Mouse (Mus musculus) myocyte (in vitro differentiated cells): ENCODE measurements around the gene M6pr. TPM values are rescaled to one million over a fixed set of nuclear protein-coding genes. Genes with fewer than 3 reads are reported as not detected.

ENCODE experiments used
- H3K27me3 ChIP-seq: one replicate; pipeline ENCODE4 v1.6.1; 2011; ENCODE audit not compliant: control insufficient read depth, insufficient read depth, insufficient read length
- H3K36me3 ChIP-seq: one replicate; pipeline ENCODE4 v1.6.1; 2011; ENCODE audit not compliant: control insufficient read depth, insufficient read depth
- H3K4me2 ChIP-seq: one replicate; pipeline ENCODE4 v1.6.1; 2011; ENCODE audit warnings: low read depth, control low read depth
- H3K4me3 ChIP-seq: one replicate; pipeline ENCODE4 v1.5.1; 2011; ENCODE audit warnings: mild to moderate bottlenecking, control low read depth, moderate library complexity
- H3K79me2 ChIP-seq: one replicate; pipeline ENCODE4 v1.6.1; 2011; ENCODE audit not compliant: control insufficient read depth, insufficient read depth
- H3ac ChIP-seq: one replicate; pipeline ENCODE4 v1.6.1; 2011; ENCODE audit not compliant: control insufficient read depth, insufficient read length
- CEBPB ChIP-seq: IDR thresholded peaks from 2 replicates; pipeline ENCODE4 v1.6.1; 2011; ENCODE audit warnings: mild to moderate bottlenecking, moderate library complexity; ENCODE audit not compliant: poor library complexity, insufficient read depth, severe bottlenecking
- E2F4 ChIP-seq: IDR thresholded peaks from one replicate; pipeline ENCODE4 v1.6.1; 2011; ENCODE audit warnings: mild to moderate bottlenecking, control low read depth, moderate library complexity; ENCODE audit not compliant: insufficient read depth
- MAX ChIP-seq: IDR thresholded peaks from one replicate; pipeline ENCODE4 v1.6.1; 2011; ENCODE audit warnings: low read depth, mild to moderate bottlenecking, control low read depth
- MYOD1 ChIP-seq, 3 experiments: IDR thresholded peaks; one replicate each; pipeline ENCODE4 v1.6.1; 2011; ENCODE audit warnings: control low read depth in 2 of 3, low read depth in 2 of 3, mild to moderate bottlenecking in 2 of 3, moderate library complexity in 1 of 3; ENCODE audit not compliant: insufficient read length in 2 of 3, control insufficient read depth in 1 of 3
- MYOG ChIP-seq, 3 experiments: IDR thresholded peaks; one replicate each; pipeline ENCODE4 v1.6.1; 2011; ENCODE audit warnings: control low read depth in 2 of 3, low read depth in 2 of 3, mild to moderate bottlenecking in 2 of 3; ENCODE audit not compliant: insufficient read length in 2 of 3, control insufficient read depth in 1 of 3, insufficient read depth in 1 of 3
- POLR2A ChIP-seq: IDR thresholded peaks from one replicate; pipeline ENCODE4 v1.6.1; 2011; ENCODE audit warnings: low read depth, mild to moderate bottlenecking, control low read depth, moderate library complexity; ENCODE audit not compliant: insufficient read length
- POLR2AphosphoS2 ChIP-seq: IDR thresholded peaks from one replicate; pipeline ENCODE4 v1.6.1; 2011; ENCODE audit warnings: low read depth, control low read depth; ENCODE audit not compliant: insufficient read length
- REST ChIP-seq: IDR thresholded peaks from one replicate; pipeline ENCODE4 v1.6.1; 2011; ENCODE audit warnings: mild to moderate bottlenecking, control low read depth, moderate library complexity; ENCODE audit not compliant: insufficient read depth, insufficient read length
- SRF ChIP-seq: IDR thresholded peaks from one replicate; pipeline ENCODE4 v1.6.1; 2011; ENCODE audit warnings: low read depth; ENCODE audit not compliant: control insufficient read depth, insufficient read length
- TCF12 ChIP-seq: IDR thresholded peaks from one replicate; pipeline ENCODE4 v1.6.1; 2011; ENCODE audit warnings: mild to moderate bottlenecking, control low read depth; ENCODE audit not compliant: poor library complexity, insufficient read depth, severe bottlenecking
- TCF3 ChIP-seq: IDR thresholded peaks from one replicate; pipeline ENCODE4 v1.6.1; 2011; ENCODE audit warnings: low read depth, control low read depth; ENCODE audit not compliant: insufficient read length
- USF1 ChIP-seq: IDR thresholded peaks from one replicate; pipeline ENCODE4 v1.6.1; 2011; ENCODE audit warnings: low read depth, mild to moderate bottlenecking, control low read depth, moderate library complexity
- polyA plus RNA-seq: library from polyadenylated mRNA; unstranded; fragments of >200 nt; fragmentation: generic; extraction: Trizol; gene quantifications from one replicate; pipeline ENCODE4 v1.2.1, GENCODE M21; 2012; ENCODE audit warnings: missing spikeins

The M6pr gene
- polyA plus RNA-seq, 1 experiment = 58.8 TPM

- Histone ChIP-seq H3K27me3 (no peaks in the 10 kb centered on the region), H3K4me3 (no peak overlapping the region)
- TF ChIP-seq TCF3 (no peak), REST (no peak)
Observed at GRCm38 (mm10) chr6:122274546-122274945, 34.0 kb upstream of the M6pr start.

GRCm38 (mm10) chr6:122276565-122276964 lies 32.0 kb upstream of the M6pr start:
- TF ChIP-seq REST (no peak), POLR2A (no peak), POLR2AphosphoS2 (no peak)
- H3ac ChIP-seq = no peak overlapping the region
- H3K79me2 ChIP-seq = no peaks in the 10 kb centered on the region
- no peak overlapping the region for H3K4me2 ChIP-seq
- H3K36me3 ChIP-seq = no peaks in the 10 kb centered on the region
- no peaks in the 10 kb centered on the region for H3K27me3 ChIP-seq
- H3K4me3 ChIP-seq = no peak overlapping the region

More at GRCm38 (mm10) chr6:122274546-122274945, 34.0 kb upstream of the M6pr start:
- Histone ChIP-seq H3K79me2 (no peaks in the 10 kb centered on the region), H3K36me3 (no peaks in the 10 kb centered on the region), H3ac (no peak overlapping the region), H3K4me2 (no peak overlapping the region)

GRCm38 (mm10) chr6:122282782-122283181 lies 25.7 kb upstream of the M6pr start, which contains the start of gene Klrg1:
Klrg1 (minus strand) TSS chr6:122282882.
- H3ac ChIP-seq = no peak within 1 kb of the TSS

GRCm38 (mm10) chr6:122283429-122283828 lies 25.1 kb upstream of the M6pr start:
- TF ChIP-seq CEBPB (no peak), REST (no peak), POLR2AphosphoS2 (no peak), SRF (no peak), MAX (no peak), TCF3 (no peak)
- Histone ChIP-seq H3K4me2 (no peak overlapping the region), H3K36me3 (no peaks in the 10 kb centered on the region), H3K27me3 (no peaks in the 10 kb centered on the region), H3K4me3 (no peak overlapping the region), H3ac (no peak overlapping the region), H3K79me2 (no peaks in the 10 kb centered on the region)

More at GRCm38 (mm10) chr6:122282782-122283181, 25.7 kb upstream of the M6pr start, which contains the start of gene Klrg1:
- TF ChIP-seq SRF (no peak), CEBPB (no peak), REST (no peak), USF1 (no peak), MYOG (IDR thresholded peaks at IDR 0.05; ENCODE audit: control insufficient read depth in 1 of 3, insufficient read depth in 1 of 3, insufficient read length in 2 of 3, low read depth in 2 of 3) (no peak), TCF12 (no peak), TCF3 (no peak), MYOD1 (IDR thresholded peaks at IDR 0.05; ENCODE audit: control insufficient read depth in 1 of 3, insufficient read length in 2 of 3, low read depth in 2 of 3) (no peak), MAX (no peak), POLR2AphosphoS2 (no peak), POLR2A (no peak), E2F4 (no peak)
- Histone ChIP-seq H3K4me2 (no peak within 1 kb of the TSS), H3K36me3 (no peaks in the 10 kb centered on the region), H3K79me2 (no peaks in the 10 kb centered on the region), H3K4me3 (no peak within 1 kb of the TSS), H3K27me3 (no peaks in the 10 kb centered on the region)

- TF ChIP-seq USF1 (no peak), MAX (no peak), SRF (no peak), MYOG (IDR thresholded peaks at IDR 0.05; ENCODE audit: control insufficient read depth in 1 of 3, insufficient read depth in 1 of 3, insufficient read length in 2 of 3, low read depth in 2 of 3) (no peak), E2F4 (no peak), CEBPB (no peak), MYOD1 (IDR thresholded peaks at IDR 0.05; ENCODE audit: control insufficient read depth in 1 of 3, insufficient read length in 2 of 3, low read depth in 2 of 3) (no peak)
- H3K27me3 ChIP-seq = no peaks in the 10 kb centered on the region
- H3K4me3 ChIP-seq = no peak overlapping the region
Observed at GRCm38 (mm10) chr6:122284304-122284703, 24.2 kb upstream of the M6pr start.

GRCm38 (mm10) chr6:122284823-122285222 lies 23.7 kb upstream of the M6pr start:
- Histone ChIP-seq H3K4me3 (no peak overlapping the region), H3K4me2 (no peak overlapping the region), H3ac (no peak overlapping the region), H3K27me3 (no peaks in the 10 kb centered on the region), H3K79me2 (no peaks in the 10 kb centered on the region), H3K36me3 (no peaks in the 10 kb centered on the region)
- no peak for TF ChIP-seq CEBPB
- TF ChIP-seq MYOG (IDR thresholded peaks at IDR 0.05; ENCODE audit: control insufficient read depth in 1 of 3, insufficient read depth in 1 of 3, insufficient read length in 2 of 3, low read depth in 2 of 3) = no peak
- no peak for TF ChIP-seq USF1
- TF ChIP-seq POLR2AphosphoS2 = no peak
- no peak for TF ChIP-seq REST
- no peak for TF ChIP-seq E2F4
- TF ChIP-seq POLR2A = no peak

More at GRCm38 (mm10) chr6:122284304-122284703, 24.2 kb upstream of the M6pr start:
- Histone ChIP-seq H3K79me2 (no peaks in the 10 kb centered on the region), H3K36me3 (no peaks in the 10 kb centered on the region), H3K4me2 (no peak overlapping the region), H3ac (no peak overlapping the region)
